Mouse (Mus musculus): ENCODE data around the gene Flt3. TPM values are rescaled to one million over a fixed set of nuclear protein-coding genes. Genes with fewer than 3 reads are reported as not detected.

Flt3 gene
- total RNA-seq, 1 experiment from 2014 or later, result 260 TPM

DNA sequence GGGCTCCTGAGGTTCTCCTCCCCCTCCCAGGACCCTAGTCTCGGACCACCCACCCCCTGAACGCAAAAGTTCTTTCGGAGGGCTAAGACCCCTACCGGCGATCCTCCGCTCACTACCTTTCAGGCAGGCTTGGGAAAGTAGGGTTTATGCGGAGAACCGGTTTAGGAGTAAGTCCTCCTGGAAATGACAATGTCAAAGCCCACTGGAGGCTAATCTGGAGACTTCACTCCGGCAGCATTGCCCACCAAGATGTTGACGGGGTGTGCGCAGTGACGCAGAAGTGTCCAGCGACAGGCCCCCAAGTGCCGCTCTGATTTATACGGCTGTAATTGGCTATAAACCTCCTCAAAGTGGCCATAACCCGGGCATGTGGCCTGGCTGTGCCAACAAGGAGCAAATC, 95.1 kb downstream of the Flt3 start:
- ATAC-seq (replicated peaks in 1 of 2; ENCODE audit: insufficient read depth in 1 of 2, low FRiP score in 2 of 2, low TSS enrichment in 1 of 2, low read depth in 1 of 2, poor library complexity in 2 of 2, severe bottlenecking in 2 of 2), result no peak

GRCm38 (mm10) chr5:147304276-147305155, 95.8 kb downstream of the Flt3 start:
- no peak for ATAC-seq (replicated peaks in 1 of 2; ENCODE audit: insufficient read depth in 1 of 2, low FRiP score in 2 of 2, low TSS enrichment in 1 of 2, low read depth in 1 of 2, poor library complexity in 2 of 2, severe bottlenecking in 2 of 2)

GRCm38 (mm10) chr5:147302746-147303400, 97.4 kb downstream of the Flt3 start:
- ATAC-seq (replicated peaks in 1 of 2; ENCODE audit: insufficient read depth in 1 of 2, low FRiP score in 2 of 2, low TSS enrichment in 1 of 2, low read depth in 1 of 2, poor library complexity in 2 of 2, severe bottlenecking in 2 of 2), result no peak

DNA sequence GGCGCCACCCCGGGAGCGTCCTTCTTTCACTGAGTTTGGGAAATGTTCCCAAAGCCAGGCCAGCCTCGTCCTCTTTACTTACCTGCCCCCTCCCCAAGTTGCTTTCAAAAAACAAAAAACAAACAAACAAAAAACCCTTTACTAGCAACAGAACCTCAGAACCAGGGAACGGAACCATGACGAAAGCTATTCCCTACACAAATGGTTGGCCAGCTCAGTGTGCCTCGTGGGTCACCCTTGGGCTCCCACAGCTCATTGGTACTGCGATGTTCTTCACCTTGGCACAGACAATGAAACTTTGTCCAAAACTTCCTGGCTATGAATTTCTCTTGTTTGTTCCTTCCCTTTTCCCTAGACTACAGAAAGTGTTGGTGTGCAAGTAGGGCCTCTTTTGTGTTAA, 98.1 kb downstream of the Flt3 start:
- ATAC-seq (replicated peaks in 1 of 2; ENCODE audit: insufficient read depth in 1 of 2, low FRiP score in 2 of 2, low TSS enrichment in 1 of 2, low read depth in 1 of 2, poor library complexity in 2 of 2, severe bottlenecking in 2 of 2), result no peak

DNA sequence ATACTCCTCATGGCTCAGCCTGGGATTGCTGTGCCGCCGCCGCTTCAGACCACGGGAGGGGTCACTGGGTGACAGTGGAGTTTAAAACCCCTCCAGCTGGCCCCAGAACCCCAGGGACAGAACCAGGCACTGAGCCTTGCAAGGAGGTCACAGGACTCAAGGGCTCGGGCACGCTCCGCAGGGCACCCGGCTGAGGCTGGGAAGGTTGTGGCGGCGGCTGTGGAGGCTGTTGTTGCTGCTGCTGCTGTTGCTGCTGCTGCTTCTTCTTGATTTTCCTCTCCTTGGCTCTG, 98.6 kb downstream of the Flt3 start:
- no peak for ATAC-seq (replicated peaks in 1 of 2; ENCODE audit: insufficient read depth in 1 of 2, low FRiP score in 2 of 2, low TSS enrichment in 1 of 2, low read depth in 1 of 2, poor library complexity in 2 of 2, severe bottlenecking in 2 of 2)

GRCm38 (mm10) chr5:147300917-147301780, 99.1 kb downstream of the Flt3 start:
- no peak for ATAC-seq (replicated peaks in 1 of 2; ENCODE audit: insufficient read depth in 1 of 2, low FRiP score in 2 of 2, low TSS enrichment in 1 of 2, low read depth in 1 of 2, poor library complexity in 2 of 2, severe bottlenecking in 2 of 2)

- ATAC-seq (replicated peaks in 1 of 2; ENCODE audit: insufficient read depth in 1 of 2, low FRiP score in 2 of 2, low TSS enrichment in 1 of 2, low read depth in 1 of 2, poor library complexity in 2 of 2, severe bottlenecking in 2 of 2), result no peak
Measured at GRCm38 (mm10) chr5:147300001-147300363, 100.3 kb downstream of the Flt3 start.

- peak; percentile 68 to 74; a peak in 3 of 4 replicates for ATAC-seq (replicated peaks in 1 of 2; ENCODE audit: insufficient read depth in 1 of 2, low FRiP score in 2 of 2, low TSS enrichment in 1 of 2, low read depth in 1 of 2, poor library complexity in 2 of 2, severe bottlenecking in 2 of 2)
Measured at GRCm38 (mm10) chr5:147299255-147300000, 100.9 kb downstream of the Flt3 start.

- ATAC-seq (replicated peaks in 1 of 2; ENCODE audit: insufficient read depth in 1 of 2, low FRiP score in 2 of 2, low TSS enrichment in 1 of 2, low read depth in 1 of 2, poor library complexity in 2 of 2, severe bottlenecking in 2 of 2), result no peak
Measured at GRCm38 (mm10) chr5:147297249-147297648, 103.0 kb downstream of the Flt3 start.

- no peak for ATAC-seq (replicated peaks in 1 of 2; ENCODE audit: insufficient read depth in 1 of 2, low FRiP score in 2 of 2, low TSS enrichment in 1 of 2, low read depth in 1 of 2, poor library complexity in 2 of 2, severe bottlenecking in 2 of 2)
Measured at GRCm38 (mm10) chr5:147294121-147294520, 106.2 kb downstream of the Flt3 start.

DNA sequence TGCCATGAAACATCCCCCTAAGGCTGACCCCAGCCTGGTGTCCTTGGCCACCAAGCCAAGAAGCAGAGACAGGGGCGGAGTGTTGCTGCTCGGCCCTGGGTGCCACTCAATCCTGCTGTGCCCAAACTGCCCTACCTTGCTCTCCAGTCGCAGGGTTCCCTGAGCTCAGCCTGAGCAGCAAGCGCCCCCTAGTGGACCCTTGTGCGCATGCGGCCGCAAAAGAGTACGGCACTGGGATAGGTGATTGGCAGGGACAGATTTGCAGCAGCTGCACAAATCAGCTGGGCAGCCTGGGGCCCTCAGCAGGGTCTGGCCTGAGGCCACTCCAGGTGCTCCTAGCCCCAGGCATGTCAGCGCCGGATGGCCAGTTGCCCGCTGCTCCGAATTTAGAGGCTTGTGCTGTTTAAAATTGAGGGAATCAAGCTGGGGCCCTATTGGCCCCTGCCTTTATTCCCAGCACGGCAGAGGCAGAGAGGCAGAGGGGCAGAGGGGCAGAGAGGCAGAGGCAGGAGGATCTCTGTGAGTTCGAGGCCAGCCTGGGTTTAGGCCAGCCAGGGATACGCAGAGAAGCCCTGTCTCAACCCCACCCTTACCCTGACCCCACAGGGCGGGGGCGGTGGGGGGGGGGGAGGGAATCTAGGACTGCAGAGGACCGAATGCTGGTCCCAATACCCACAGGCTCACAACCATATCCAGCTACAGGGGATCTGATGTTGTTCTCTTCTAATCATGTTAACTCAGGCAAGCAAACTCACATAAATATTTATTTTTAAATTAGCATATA, 107.0 kb downstream of the Flt3 start:
- ATAC-seq (replicated peaks in 1 of 2; ENCODE audit: insufficient read depth in 1 of 2, low FRiP score in 2 of 2, low TSS enrichment in 1 of 2, low read depth in 1 of 2, poor library complexity in 2 of 2, severe bottlenecking in 2 of 2), result peak; percentile 82 to 91

DNA sequence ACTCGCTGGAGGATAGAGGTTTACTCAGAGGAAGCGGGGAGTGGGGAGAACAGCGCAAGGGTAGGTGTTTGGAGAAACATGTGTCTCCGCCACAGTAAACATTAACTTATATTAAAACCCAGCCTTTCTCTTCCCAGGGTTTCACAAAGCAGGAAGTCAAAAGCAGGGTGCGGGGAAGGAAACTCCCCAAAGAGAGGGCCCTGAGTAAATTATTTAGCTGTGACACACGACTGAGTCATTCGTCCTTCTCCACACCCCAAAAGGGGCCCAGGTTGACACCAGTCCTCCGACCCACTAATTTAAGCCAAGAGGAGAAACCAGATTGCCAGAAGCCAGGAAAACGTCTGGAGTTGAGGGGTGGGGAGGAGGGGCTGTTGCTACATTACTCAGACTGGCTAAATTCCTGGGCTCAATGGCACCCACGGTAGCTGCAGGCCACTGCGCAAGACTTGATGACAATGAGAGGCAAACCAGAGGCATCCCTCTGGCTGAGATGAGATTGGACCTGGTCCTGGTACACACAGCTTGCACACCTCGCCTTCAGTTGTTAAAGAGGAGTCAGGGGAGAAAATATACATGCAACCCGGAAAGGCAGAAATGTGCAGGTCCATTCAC, 107.7 kb downstream of the Flt3 start:
- 0 out of 4 replicates have a peak, but pooled peaks of 1 of the 2 experiments have one; percentile 19 for ATAC-seq (replicated peaks in 1 of 2; ENCODE audit: insufficient read depth in 1 of 2, low FRiP score in 2 of 2, low TSS enrichment in 1 of 2, low read depth in 1 of 2, poor library complexity in 2 of 2, severe bottlenecking in 2 of 2)

- ATAC-seq (replicated peaks in 1 of 2; ENCODE audit: insufficient read depth in 1 of 2, low FRiP score in 2 of 2, low TSS enrichment in 1 of 2, low read depth in 1 of 2, poor library complexity in 2 of 2, severe bottlenecking in 2 of 2), result peak in 1 of 2 experiments; percentile 51; a peak in 1 of 4 replicates
Measured at GRCm38 (mm10) chr5:147291764-147292505, 108.4 kb downstream of the Flt3 start.

GRCm38 (mm10) chr5:147284365-147284764, 115.9 kb downstream of the Flt3 start:
- no peak for ATAC-seq (replicated peaks in 1 of 2; ENCODE audit: insufficient read depth in 1 of 2, low FRiP score in 2 of 2, low TSS enrichment in 1 of 2, low read depth in 1 of 2, poor library complexity in 2 of 2, severe bottlenecking in 2 of 2)

Data from hematopoietic stem cell, adult 5-6 weeks (primary cell).